Mouse (Mus musculus) MEL (cell line): ENCODE measurements around the gene Atp5g3. TPM values are rescaled to one million over a fixed set of nuclear protein-coding genes. Genes with fewer than 3 reads are reported as not detected.
"Not testable (repeated sequence)": the region's sequence is repeated elsewhere in the genome, so short reads cannot be mapped to it uniquely, and the experiment has no call there.

Experiments
- DNase-seq: peaks from one replicate; pipeline ENCODE4 v3.0.0; 2011; ENCODE audit warnings: low read depth, low spot score
- H3K27ac ChIP-seq: 2 replicates; pipeline ENCODE4 v1.5.1; 2012; ENCODE audit warnings: low read depth, mild to moderate bottlenecking, control low read depth, low read length, moderate library complexity; ENCODE audit not compliant: control insufficient read depth
- H3K27me3 ChIP-seq, 2 experiments: fragments of 150-350 bp in 1 of 2; sonication (generic) in 1 of 2; 2 replicates each; pipeline ENCODE4 v1.6.1; 2012; ENCODE audit warnings: low read length in 2 of 2, mild to moderate bottlenecking in 2 of 2, improper control_type of control experiment in 1 of 2, moderate library complexity in 1 of 2; ENCODE audit not compliant: insufficient read depth in 2 of 2, control insufficient read depth in 1 of 2
- H3K36me3 ChIP-seq, 2 experiments: 2 replicates each; pipeline ENCODE4 v1.6.1; 2012 to 2014; ENCODE audit warnings: low read length in 2 of 2, improper control_type of control experiment in 1 of 2, inconsistent platforms in 1 of 2, mild to moderate bottlenecking in 1 of 2; ENCODE audit not compliant: insufficient read depth in 2 of 2, control insufficient read depth in 1 of 2
- H3K4me1 ChIP-seq, 2 experiments: fragments of 150-350 bp in 1 of 2; sonication (generic) in 1 of 2; 2 replicates each; pipeline ENCODE4 v1.6.1; 2012; ENCODE audit warnings: low read length in 2 of 2, improper control_type of control experiment in 1 of 2, mild to moderate bottlenecking in 1 of 2; ENCODE audit not compliant: insufficient read depth in 2 of 2, control insufficient read depth in 1 of 2
- H3K4me3 ChIP-seq, 2 experiments: fragments of 150-350 bp in 1 of 2; sonication (generic) in 1 of 2; 2 replicates each; pipeline ENCODE4 v1.5.1; 2012; ENCODE audit warnings: low read depth in 2 of 2, low read length in 2 of 2, mild to moderate bottlenecking in 2 of 2, moderate library complexity in 2 of 2, control low read depth in 1 of 2, improper control_type of control experiment in 1 of 2; ENCODE audit not compliant: control insufficient read depth in 1 of 2, insufficient read depth in 1 of 2
- H3K79me2 ChIP-seq: 2 replicates; pipeline ENCODE4 v1.6.1; 2012; ENCODE audit warnings: mild to moderate bottlenecking, low read length, moderate library complexity; ENCODE audit not compliant: control insufficient read depth, poor library complexity, insufficient read depth
- H3K9ac ChIP-seq: 2 replicates; pipeline ENCODE4 v1.6.1; 2012; ENCODE audit warnings: low read depth, mild to moderate bottlenecking, control low read depth, low read length, moderate library complexity; ENCODE audit not compliant: control insufficient read depth, poor library complexity, severe bottlenecking
- H3K9me3 ChIP-seq: fragments of 150-350 bp; sonication (generic); replicated peaks from 2 replicates; pipeline ENCODE4 v1.6.1; 2012; ENCODE audit warnings: mild to moderate bottlenecking, low read length, improper control_type of control experiment, moderate library complexity; ENCODE audit not compliant: insufficient read depth
- CHD1 ChIP-seq: IDR thresholded peaks from 2 replicates; pipeline ENCODE4 v1.6.1; 2012; ENCODE audit warnings: low read depth, mild to moderate bottlenecking, inconsistent platforms, low read length, improper control_type of control experiment
- CTCF ChIP-seq, 3 experiments: IDR thresholded peaks in 2 of 3; conservative IDR thresholded peaks in 1 of 3; 2 replicates each; pipeline ENCODE4 v1.5.1; 2011 to 2012; ENCODE audit warnings: low read length in 3 of 3, low read depth in 2 of 3, mild to moderate bottlenecking in 2 of 3, improper control_type of control experiment in 1 of 3, inconsistent platforms in 1 of 3, mixed read lengths in 1 of 3, moderate library complexity in 1 of 3; ENCODE audit not compliant: control insufficient read depth in 1 of 3, insufficient read depth in 1 of 3, poor library complexity in 1 of 3, severe bottlenecking in 1 of 3
- GATA1 ChIP-seq: IDR thresholded peaks from 2 replicates; pipeline ENCODE4 v1.6.1; 2011; ENCODE audit warnings: low read depth, low read length, improper control_type of control experiment
- JUND ChIP-seq: IDR thresholded peaks from 2 replicates; pipeline ENCODE4 v1.6.1; 2011; ENCODE audit warnings: low read depth, mild to moderate bottlenecking, improper control_type of control experiment, low read length
- KAT2A ChIP-seq: conservative IDR thresholded peaks from 2 replicates; pipeline ENCODE4 v1.6.1; 2012; ENCODE audit warnings: low read depth, low read length, improper control_type of control experiment, inconsistent platforms
- NELFE ChIP-seq: IDR thresholded peaks from 2 replicates; pipeline ENCODE4 v1.6.1; 2011; ENCODE audit warnings: low read depth, low read length, improper control_type of control experiment
- RCOR1 ChIP-seq: IDR thresholded peaks from 2 replicates; pipeline ENCODE4 v1.6.1; 2012; ENCODE audit warnings: low read depth, mild to moderate bottlenecking, inconsistent platforms, low read length, improper control_type of control experiment
- TAL1 ChIP-seq: IDR thresholded peaks from 2 replicates; pipeline ENCODE4 v1.6.1; 2012; ENCODE audit warnings: mild to moderate bottlenecking, inconsistent platforms, low read length, moderate library complexity, mixed read lengths
- TBP ChIP-seq: IDR thresholded peaks from 2 replicates; pipeline ENCODE4 v1.8.0; 2011; ENCODE audit warnings: low read depth, low read length, improper control_type of control experiment
- TCF12 ChIP-seq: IDR thresholded peaks from 2 replicates; pipeline ENCODE4 v1.6.1; 2014; ENCODE audit warnings: low read depth, mild to moderate bottlenecking, inconsistent platforms, low read length, improper control_type of control experiment, moderate library complexity
- USF1 ChIP-seq: IDR thresholded peaks from 2 replicates; pipeline ENCODE4 v1.6.1; 2014; ENCODE audit warnings: low read depth, mild to moderate bottlenecking, inconsistent platforms, low read length, improper control_type of control experiment, moderate library complexity
- polyA plus RNA-seq, 2 experiments: library from polyadenylated mRNA; stranded (reverse) in 1 of 2; unstranded in 1 of 2; fragments of >175 nt in 1 of 2; fragments of >200 nt in 1 of 2; gene quantifications; 2 replicates each; pipeline versions ENCODE4 v1.2.1 to v1.2.4; 2012; ENCODE audit warnings: low replicate concordance in 2 of 2, low read depth in 1 of 2; ENCODE audit not compliant: insufficient read length in 2 of 2, insufficient read depth in 1 of 2, missing spikeins in 1 of 2
- total RNA-seq: library from RNA; depleted of rRNA; stranded (reverse); fragments of 300-350 nt; gene quantifications from 2 replicates; pipeline ENCODE4 v1.2.3, GENCODE M21; 2012

Atp5g3 gene
- total and polyA plus RNA-seq, 3 experiments: 199 to 520 (median 503) TPM

GRCm38 (mm10) chr2:73909116-73909515, 2.0 kb downstream of the Atp5g3 start:
- Histone ChIP-seq H3K27ac (no peak overlapping the region), H3K36me3 (peaks cover 23% of the 10 kb centered on the region in 2 experiments), H3K79me2 (peaks cover 13% of the 10 kb centered on the region), H3K27me3 (no peaks in the 10 kb centered on the region), H3K4me1 (peaks cover 3 to 8% of the 10 kb centered on the region in 2 experiments; a peak in 3 of 4 replicates), H3K4me3 (0 out of 4 replicates have a peak overlapping the region, but pooled peaks of 1 of the 2 experiments have one; percentile 9), H3K9ac (peak overlapping the region; percentile 22; the same call in 1 of the 2 replicates)
- DNase-seq: no peak
- TF ChIP-seq CHD1 (no peak), KAT2A (no peak), CTCF (IDR thresholded peaks at IDR 0.05 in 2 of 3, conservative IDR thresholded peaks at IDR 0.05 in 1 of 3; ENCODE audit: control insufficient read depth in 1 of 3, insufficient read depth in 1 of 3, low read depth in 2 of 3, low read length in 3 of 3, poor library complexity in 1 of 3, severe bottlenecking in 1 of 3) (no peak), TAL1 (no peak), NELFE (no peak), GATA1 (no peak), TCF12 (no peak), RCOR1 (no peak), USF1 (no peak), TBP (no peak)
- TF ChIP-seq, all 39 proteins: peak for 0
- H3K9me3 ChIP-seq: no peaks in the 10 kb centered on the region

- peak; percentile 41 for DNase-seq
- not testable (repeated sequence) for H3K79me2 ChIP-seq, H3K27me3 ChIP-seq, H3K27ac ChIP-seq, H3K4me1 ChIP-seq, H3K9ac ChIP-seq, H3K4me3 ChIP-seq, H3K9me3 ChIP-seq
- peaks cover 17 to 19% of the 10 kb centered on the region in 2 experiments for H3K36me3 ChIP-seq
These were observed 6.4 kb downstream of the Atp5g3 start for GRCm38 (mm10) chr2:73904679-73905078.

GRCm38 (mm10) chr2:73903536-73903935, 7.6 kb downstream of the Atp5g3 start:
- DNase-seq: no peak
- H3K27ac ChIP-seq: no peak overlapping the region
- peaks cover 7 to 8% of the 10 kb centered on the region in 2 experiments for H3K36me3 ChIP-seq
- H3K4me1 ChIP-seq: no peaks in the 10 kb centered on the region; a peak in 1 of 4 replicates
- no peak overlapping the region for H3K9ac ChIP-seq
- no peaks in the 10 kb centered on the region for H3K79me2 ChIP-seq
- no peaks in the 10 kb centered on the region for H3K27me3 ChIP-seq
- H3K4me3 ChIP-seq: no peak overlapping the region
- no peaks in the 10 kb centered on the region for H3K9me3 ChIP-seq
- TF ChIP-seq JUND: 0 out of 2 replicates have a peak, but pooled peaks have one; percentile 30
- TF ChIP-seq CTCF (IDR thresholded peaks at IDR 0.05 in 2 of 3, conservative IDR thresholded peaks at IDR 0.05 in 1 of 3; ENCODE audit: control insufficient read depth in 1 of 3, insufficient read depth in 1 of 3, low read depth in 2 of 3, low read length in 3 of 3, poor library complexity in 1 of 3, severe bottlenecking in 1 of 3): 0 out of 6 replicates have a peak, but pooled peaks of 1 of the 3 experiments have one; percentile 9
- no peak for TF ChIP-seq GATA1
